Mouse (Mus musculus): Measurements from ENCODE around the gene Gm42372. TPM values are rescaled to one million over a fixed set of nuclear protein-coding genes. Genes with fewer than 3 reads are reported as not detected.

Gene Gm42372
- polyA plus RNA-seq, 1 experiment: 58.7 TPM

DNA sequence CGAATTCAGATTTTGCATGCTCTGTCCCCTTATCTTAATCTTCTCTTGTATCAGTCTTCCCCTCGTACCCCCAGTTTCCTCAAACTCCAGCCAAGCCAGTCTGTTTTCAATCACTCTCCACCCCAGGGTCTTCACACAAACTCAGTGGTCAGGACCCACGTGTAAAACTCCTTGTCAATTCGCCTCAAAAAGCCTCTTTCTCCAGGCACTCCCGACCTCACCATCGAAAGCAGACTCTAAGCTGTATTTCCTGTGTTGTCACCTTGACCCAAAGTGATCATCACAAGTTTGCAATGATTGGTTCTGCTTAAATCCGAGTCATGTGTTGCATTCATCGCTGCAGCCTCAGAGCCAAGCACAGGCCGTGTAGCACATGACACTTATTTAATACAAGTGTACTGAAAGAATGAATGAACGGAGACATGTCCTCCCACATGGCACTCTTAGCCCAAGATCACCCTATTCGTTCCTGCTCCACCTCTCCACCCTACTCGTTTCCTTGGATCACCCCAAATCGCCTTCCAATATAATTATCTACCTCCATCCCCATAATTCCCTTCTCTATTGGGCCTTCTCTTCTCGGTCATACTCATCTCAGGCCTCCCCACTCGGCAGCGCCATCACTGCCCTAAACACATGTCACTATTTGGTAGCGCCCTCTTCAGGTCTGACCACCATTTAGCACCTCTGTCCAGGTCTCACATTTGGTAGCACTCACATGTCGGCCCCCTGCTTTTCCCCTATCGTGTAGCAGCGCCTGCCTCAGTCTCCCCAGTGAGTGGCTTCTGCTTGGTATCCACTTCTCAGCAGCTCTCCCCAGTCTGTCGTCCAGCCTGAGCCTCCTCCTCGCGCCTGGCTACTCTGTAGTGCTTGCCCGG is 44.1 kb downstream of the Gm42372 start:
- peak; percentile 60 to 75 for DNase-seq (ENCODE audit: extremely low spot score in 1 of 2, low spot score in 1 of 2)

DNA sequence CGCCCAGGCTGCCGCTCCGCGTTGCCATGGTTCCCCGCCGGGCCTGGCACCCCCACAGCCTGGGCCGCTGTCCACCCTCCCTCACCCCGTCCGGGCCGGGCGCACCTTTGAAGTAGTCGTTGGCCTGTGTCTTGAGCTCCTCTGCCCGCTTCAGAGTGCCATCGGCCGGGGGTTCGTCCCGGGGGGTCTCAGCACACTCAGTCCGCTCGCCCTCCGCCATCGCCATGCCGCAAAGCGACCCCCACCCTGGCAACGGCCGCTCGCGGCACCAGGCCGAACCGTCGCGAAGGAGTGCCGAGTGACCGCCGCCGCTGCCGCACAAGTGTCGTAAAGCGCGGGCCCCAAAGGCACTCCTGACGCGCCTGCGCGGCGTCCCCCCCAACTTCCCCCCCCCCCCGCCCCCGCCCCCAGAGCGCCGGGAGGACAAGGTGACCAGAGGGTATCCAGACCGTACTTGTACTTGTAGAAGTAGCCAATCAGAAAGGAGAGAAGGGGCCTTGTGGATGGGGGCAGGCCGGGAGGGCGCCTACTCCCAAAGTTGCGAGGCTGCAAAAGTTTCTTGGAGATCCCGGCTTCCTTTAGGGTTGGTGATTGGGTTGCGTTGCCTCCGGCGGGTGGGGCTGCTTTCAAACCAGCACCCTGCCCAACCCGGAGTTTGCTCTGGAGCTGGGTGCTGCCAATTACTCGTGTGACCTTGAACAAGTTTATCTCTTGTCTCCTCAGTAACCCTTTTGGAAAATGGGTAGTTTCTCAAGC is 44.9 kb downstream of the Gm42372 start, which contains the start of gene Ppp5c:
Ppp5c (minus strand) TSS at position 337 of the 756 bp plus-strand sequence.
- DNase-seq (ENCODE audit: extremely low spot score in 1 of 2, low spot score in 1 of 2): peak; percentile 76 to 86

- DNase-seq (ENCODE audit: extremely low spot score in 1 of 2, low spot score in 1 of 2): peak in 1 of 2 experiments; percentile 73
Observed at GRCm38 (mm10) chr7:17028923-17029322, 46.0 kb downstream of the Gm42372 start.

DNA sequence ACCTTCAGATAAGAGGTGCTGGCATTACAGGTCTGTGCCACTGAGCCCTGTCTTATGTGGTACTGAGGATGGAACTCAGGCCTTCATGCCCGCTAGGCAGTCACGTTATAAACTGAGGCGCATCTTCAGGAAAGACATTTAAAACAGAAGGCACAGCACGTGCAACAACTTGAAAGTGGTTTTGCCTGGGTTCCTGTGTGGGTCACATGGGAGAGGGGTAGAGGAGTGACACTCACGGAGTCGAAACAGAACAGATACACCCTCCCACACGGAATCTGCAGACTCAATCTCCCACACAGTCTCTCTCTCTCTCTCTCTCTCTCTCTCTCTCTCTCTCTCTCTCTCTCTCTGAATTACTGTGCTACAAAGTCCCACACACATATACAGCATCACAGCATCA is 47.4 kb downstream of the Gm42372 start:
- peak in 1 of 2 experiments; percentile 58 for DNase-seq (ENCODE audit: extremely low spot score in 1 of 2, low spot score in 1 of 2)

Other genes starting within 250 kb of the Gm42372 start
- gene Ap2s1, start 244.7 kb upstream of the Gm42372 start, polyA plus RNA-seq (2012; rRNA removed): 537 and 586 TPM in 2 replicates
- gene Slc1a5, start 201.7 kb upstream of the Gm42372 start, polyA plus RNA-seq (2012; rRNA removed): 12.6 and 13.4 TPM in 2 replicates
- 262 TPM in 2 replicates for gene Strn4, start 167.2 kb upstream of the Gm42372 start, polyA plus RNA-seq (2012; rRNA removed)
- 38.2 and 40.3 TPM in 2 replicates for gene Fkrp, start 166.4 kb upstream of the Gm42372 start, polyA plus RNA-seq (2012; rRNA removed)
- gene Prkd2, start 140.2 kb upstream of the Gm42372 start, polyA plus RNA-seq (2012; rRNA removed): 6.4 and 6.7 TPM in 2 replicates
- gene Dact3, start 107.8 kb upstream of the Gm42372 start, polyA plus RNA-seq (2012; rRNA removed): 151 and 154 TPM in 2 replicates
- gene Gng8, start 91.3 kb upstream of the Gm42372 start, polyA plus RNA-seq (2012; rRNA removed): 5.9 and 7.6 TPM in 2 replicates
- gene Ptgir, start 76.6 kb upstream of the Gm42372 start, polyA plus RNA-seq (2012; rRNA removed): 0.20 and 0.25 TPM in 2 replicates
- 1,679 and 1,948 TPM in 2 replicates for gene Calm3, start 59.0 kb upstream of the Gm42372 start, polyA plus RNA-seq (2012; rRNA removed)
- 132 and 134 TPM in 2 replicates for gene Pnmal2, start 38.4 kb upstream of the Gm42372 start, polyA plus RNA-seq (2012; rRNA removed)
- 63.1 and 73.0 TPM in 2 replicates for gene Pnmal1, start 23.4 kb upstream of the Gm42372 start, polyA plus RNA-seq (2012; rRNA removed)
- 2.1 and 2.6 TPM in 2 replicates for gene Ccdc8, start 9.6 kb downstream of the Gm42372 start, polyA plus RNA-seq (2012; rRNA removed)
- gene Ppp5c, start 44.8 kb downstream of the Gm42372 start, polyA plus RNA-seq (2012; rRNA removed): 236 and 239 TPM in 2 replicates
- gene Hif3a, start 79.3 kb downstream of the Gm42372 start, polyA plus RNA-seq (2012; rRNA removed): 2.6 and 3.4 TPM in 2 replicates
- gene Psg16, start 91.0 kb downstream of the Gm42372 start, polyA plus RNA-seq (2012; rRNA removed): 2.9 and 3.2 TPM in 2 replicates
- 0.46 and 0.53 TPM in 2 replicates for gene Ceacam3, start 167.2 kb downstream of the Gm42372 start, polyA plus RNA-seq (2012; rRNA removed)
- gene Psg29, start 220.4 kb downstream of the Gm42372 start, polyA plus RNA-seq (2012; rRNA removed): 0.42 and 0.76 TPM in 2 replicates